Mouse (Mus musculus) cerebellum, adult 11-12 months (tissue): Measurements from ENCODE around the gene Styxl1.

Source experiments
- DNase-seq: peaks from one replicate; pipeline ENCODE4 v3.0.0; 2022

The Styxl1 gene

DNA sequence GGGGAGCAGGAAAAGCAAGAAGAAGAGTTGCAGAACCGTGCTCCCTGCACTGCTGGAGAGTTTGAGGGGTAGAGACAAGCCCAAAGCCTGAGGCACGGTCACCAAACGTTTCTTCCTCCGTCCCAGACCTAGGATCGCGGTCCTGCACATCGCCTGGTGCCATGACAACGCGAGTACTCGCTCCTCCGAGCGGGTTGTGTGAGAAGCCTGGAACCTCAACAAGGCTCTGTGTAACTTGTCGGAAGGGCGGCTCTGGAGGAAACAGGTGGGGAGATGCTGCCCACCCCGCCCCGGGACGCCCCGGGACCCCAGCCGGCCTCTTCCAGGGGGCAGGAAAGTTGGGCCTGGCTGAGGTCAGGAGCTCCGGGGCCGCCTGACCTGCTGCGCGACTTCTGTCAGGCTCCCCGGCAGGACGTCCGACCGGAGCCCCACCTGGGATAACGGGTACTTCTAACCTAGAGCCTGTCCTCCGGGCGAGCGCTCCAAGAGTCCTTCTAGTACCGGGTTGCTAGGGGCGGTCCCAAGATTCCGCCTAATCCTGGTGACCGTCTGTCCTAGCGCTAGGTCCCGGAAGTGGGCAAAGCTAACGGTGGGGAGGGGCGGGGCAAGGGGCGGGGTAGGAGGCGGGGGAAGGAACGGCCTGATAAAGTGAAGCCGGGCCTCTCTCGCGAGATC is at the start of gene Styxl1:
Gene Styxl1 (minus strand): TSS at position 590 of the 675 bp plus-strand sequence.
- DNase-seq: no peak

- no peak for DNase-seq
Observed at GRCm38 (mm10) chr5:135826225-135826624, 48.0 kb upstream of the Styxl1 start.

DNA sequence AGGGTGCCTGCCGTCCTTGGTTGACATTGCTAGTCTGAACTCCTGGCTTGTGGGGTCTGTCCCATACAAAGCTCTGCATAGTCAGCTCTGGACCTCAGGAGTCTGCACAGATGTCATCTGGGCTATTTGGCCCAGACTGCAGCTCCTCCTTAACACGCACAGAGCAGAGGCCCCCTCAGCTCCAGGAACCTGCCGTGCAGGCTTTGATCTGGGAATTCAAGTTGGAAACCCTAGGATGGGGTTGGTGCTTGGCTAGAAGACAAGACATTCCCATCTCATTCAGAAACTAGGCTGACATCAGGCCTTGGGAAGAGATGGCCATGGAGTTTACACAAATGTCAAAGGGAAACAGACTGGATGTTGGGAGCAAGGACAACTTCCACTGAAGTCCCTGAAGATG is 46.3 kb upstream of the Styxl1 start:
- no peak for DNase-seq

GRCm38 (mm10) chr5:135822316-135822944 is 44.2 kb upstream of the Styxl1 start:
- DNase-seq: peak; percentile 21

GRCm38 (mm10) chr5:135818491-135818890 is 40.3 kb upstream of the Styxl1 start:
- peak; percentile 94 for DNase-seq

DNA sequence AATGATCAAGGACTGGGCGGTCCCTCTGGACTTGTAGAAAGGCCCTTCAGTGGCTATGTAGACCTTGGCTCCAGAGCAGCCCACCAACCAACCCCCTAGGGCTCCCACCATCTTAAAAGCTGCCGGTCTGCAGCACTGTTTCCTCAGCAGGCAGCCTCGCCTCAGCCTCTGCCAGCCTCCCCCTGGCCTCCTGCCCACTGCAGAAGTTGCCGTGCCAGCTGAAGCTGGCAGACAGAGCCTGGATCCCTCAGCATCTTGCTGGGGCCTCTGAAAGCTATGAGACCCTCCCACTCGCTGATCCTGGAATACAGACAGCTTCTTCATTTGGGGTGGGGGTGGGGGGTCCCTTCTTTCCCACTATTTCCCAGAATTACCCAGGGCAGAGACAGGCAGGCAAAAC is 34.8 kb upstream of the Styxl1 start:
- DNase-seq: peak; percentile 87

DNA sequence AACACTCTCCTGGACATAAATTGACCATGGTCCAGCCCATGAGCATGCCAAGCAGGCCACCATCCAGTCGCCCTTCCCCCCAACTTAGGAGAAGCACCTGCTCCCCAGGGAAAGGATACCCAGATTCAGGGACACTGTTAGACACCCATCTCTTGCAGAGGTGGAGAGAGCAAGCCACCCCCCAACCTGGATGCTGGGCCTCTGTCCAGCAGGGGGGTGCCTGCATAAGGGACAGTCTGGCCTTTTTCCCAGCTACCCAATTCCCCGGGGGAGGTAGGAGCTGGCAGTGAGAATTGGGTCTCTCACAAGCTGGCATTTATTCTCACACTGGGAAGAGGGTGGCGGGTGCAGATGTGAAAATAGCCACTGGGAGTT is 29.1 kb upstream of the Styxl1 start:
- DNase-seq: peak; percentile 77

GRCm38 (mm10) chr5:135806555-135807262 is 28.5 kb upstream of the Styxl1 start, which contains the start of gene Srrm3:
Gene Srrm3, plus strand, starts transcription at chr5:135806890.
- peak; percentile 90 for DNase-seq

GRCm38 (mm10) chr5:135804735-135805134 is 26.6 kb upstream of the Styxl1 start:
- DNase-seq: no peak

DNA sequence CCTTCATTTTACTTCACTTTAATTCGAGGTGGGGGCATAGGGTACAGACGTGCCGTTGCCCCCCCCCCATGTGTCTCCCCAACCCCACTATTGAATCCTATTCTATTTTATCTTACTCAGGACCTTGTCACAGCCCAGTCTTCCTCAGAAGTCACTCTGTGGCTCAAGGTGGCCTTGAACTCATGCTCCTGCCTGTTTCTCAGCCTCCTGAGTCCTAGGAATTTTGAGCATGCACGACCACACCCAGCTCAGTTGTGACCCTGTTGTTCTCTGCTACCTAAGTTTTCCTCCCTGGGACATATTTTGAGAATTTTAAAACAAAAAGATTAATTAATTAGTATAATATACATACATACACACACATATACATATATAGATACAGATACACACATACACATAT is 25.5 kb upstream of the Styxl1 start:
- DNase-seq: no peak

GRCm38 (mm10) chr5:135803135-135803534 is 24.9 kb upstream of the Styxl1 start:
- DNase-seq: no peak

GRCm38 (mm10) chr5:135802641-135803040 is 24.5 kb upstream of the Styxl1 start:
- no peak for DNase-seq

DNA sequence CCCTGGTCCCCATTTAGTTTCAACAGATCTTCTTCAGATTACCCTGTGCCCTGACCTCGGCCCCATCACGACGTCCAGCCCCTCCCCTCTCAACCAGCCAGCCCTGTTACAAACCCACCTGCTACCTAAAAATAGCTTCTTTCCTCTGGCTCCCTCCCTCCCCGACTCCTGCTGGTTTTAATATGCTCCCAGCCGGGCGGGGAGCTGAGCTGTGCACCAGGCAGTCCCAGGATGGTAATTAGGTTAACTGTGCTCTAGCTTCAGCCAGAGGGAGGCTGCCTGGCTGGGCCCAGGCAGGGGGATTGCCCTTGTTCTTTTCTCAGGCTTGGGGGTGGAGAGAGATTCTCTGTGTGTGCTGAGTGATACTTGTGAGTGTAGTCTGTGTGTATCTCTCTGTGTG is 22.7 kb upstream of the Styxl1 start:
- no peak for DNase-seq

- no peak for DNase-seq
Observed at GRCm38 (mm10) chr5:135799746-135800145, 21.6 kb upstream of the Styxl1 start.

DNA sequence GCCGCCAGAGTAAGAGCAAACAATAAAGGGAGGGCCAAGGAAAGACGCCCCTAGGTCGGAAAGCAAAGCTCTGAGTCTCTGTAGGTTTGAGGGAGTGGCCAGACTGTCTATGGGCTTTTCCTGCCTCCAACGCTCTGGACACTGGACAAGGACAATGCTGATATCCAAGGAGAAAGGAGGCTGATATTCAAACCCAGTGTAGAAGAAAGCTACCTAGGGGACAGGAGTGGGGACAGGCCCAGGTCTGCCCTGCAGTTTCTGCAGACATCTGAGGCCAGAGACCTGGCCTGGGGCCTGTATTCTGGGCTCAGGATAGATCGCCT is 16.6 kb upstream of the Styxl1 start:
- no peak for DNase-seq

- DNase-seq: peak; percentile 89
Observed at GRCm38 (mm10) chr5:135793996-135794858, 16.0 kb upstream of the Styxl1 start.

DNA sequence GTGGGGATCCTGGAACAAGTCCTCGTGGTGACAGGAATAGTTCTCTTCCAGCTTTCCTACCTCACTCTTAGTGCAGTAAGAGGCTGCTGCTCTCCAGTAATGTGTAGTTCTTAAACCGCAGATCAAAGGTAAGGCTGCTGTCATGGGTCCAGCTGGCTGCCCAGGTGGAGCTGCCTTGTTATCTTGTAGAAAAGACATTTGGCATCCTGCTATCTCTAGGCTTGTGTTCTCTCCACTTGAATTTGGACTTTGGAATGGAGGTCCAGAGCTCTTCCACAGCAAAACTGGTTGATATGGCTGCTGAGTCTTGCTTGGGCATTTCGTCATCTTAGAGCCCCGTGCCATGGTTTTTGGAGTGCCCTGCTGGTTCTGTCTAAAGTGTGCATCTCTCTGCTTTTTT is 4.7 kb upstream of the Styxl1 start:
- DNase-seq: no peak

GRCm38 (mm10) chr5:135780331-135780730 is 2.1 kb upstream of the Styxl1 start:
- DNase-seq: no peak

DNA sequence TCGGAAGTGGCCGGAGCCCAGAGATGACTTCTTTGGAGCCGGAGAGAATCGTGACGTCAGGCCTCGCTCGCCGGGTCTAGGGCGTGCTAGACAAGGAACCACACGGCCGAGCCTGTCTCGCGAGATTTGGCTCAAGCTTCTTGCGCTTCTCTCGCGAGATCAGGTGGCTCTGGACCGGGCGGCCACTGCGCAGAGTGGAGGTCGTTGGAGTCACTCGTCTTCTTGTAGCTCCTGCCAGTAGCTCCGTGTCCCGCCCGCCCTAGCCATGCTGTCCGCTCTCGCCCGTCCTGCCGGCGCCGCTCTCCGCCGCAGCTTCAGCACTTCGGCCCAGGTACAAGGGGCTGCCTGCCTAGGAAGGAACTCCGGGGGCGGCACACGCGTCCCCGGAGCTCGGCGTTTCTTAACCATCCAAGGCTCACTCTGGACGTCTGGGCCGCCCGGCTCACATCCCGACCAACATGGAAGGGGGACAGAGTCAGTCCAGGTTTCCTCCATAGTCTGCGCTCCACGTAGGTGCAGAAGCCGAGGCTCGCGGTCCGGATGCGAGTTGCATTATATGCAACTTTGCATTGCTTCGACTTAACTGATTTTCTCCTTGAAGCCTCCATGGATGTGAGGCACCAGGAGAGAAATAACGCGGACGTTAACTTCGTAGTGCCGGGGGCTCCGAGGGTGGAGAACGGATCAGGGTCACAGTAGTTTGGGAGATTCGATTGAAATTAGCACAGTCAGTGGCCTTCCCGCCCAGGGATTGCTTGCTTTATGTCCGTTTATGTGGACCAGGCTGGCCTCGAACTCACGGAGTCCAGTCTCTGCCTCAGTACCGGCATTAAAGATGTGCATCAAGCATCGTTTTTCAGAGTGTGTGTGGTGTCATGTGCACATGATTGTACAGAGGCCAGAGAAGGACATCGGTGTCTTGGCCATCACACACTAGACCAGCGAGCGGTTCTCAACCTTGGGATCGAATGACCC is 573 bp upstream of the Styxl1 start, which contains the start of gene Mdh2:
Gene Mdh2 (plus strand): TSS at position 10 of the 975 bp plus-strand sequence.
- DNase-seq: peak; percentile 100

DNA sequence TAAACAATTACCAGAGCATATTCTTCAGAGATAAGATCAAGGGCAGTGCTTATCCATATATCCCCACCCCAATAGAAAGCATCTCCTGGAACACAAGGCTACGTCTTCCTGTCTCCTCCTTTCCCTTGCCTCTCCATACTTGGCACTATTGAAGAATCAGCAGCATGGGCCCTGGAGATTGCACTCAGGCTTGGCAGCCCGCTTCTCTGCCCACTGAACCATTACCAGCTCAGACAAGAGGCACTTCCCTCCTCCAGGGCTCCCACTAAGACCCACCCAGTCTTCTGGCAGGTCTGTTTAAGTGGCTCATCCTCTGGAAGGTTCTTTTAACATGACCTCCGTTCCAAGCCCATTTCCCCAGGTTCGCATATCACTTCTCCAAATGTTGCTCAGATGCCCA is 1.6 kb downstream of the Styxl1 start:
- no peak for DNase-seq

GRCm38 (mm10) chr5:135772519-135772918 is 5.7 kb downstream of the Styxl1 start:
- no peak for DNase-seq

DNA sequence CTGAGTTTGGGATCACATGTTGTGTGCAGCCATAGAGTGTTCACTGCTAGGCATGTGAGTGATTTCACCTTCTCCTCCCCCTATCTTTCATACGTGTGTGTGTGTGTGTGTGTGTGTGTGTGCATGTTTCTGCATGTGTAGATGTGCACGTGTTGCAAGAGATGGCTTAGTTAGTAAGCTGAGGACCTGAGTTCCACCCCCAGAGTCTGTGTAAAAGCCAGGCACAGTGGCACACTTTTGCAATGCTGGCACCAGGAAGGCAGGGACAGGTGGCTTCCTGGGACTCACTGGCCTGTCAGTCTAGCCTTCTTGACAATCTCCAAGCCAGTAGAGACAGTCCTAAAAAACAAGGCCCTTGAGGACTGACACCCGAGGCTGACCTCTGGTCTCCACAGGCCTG is 13.2 kb downstream of the Styxl1 start:
- DNase-seq: no peak
